Mouse (Mus musculus): ENCODE results near the gene Dner. TPM values are rescaled to one million over a fixed set of nuclear protein-coding genes. Genes with fewer than 3 reads are reported as not detected.

Dner gene
- polyA plus RNA-seq, 2 experiments = 5.9 to 6.4 TPM

DNA sequence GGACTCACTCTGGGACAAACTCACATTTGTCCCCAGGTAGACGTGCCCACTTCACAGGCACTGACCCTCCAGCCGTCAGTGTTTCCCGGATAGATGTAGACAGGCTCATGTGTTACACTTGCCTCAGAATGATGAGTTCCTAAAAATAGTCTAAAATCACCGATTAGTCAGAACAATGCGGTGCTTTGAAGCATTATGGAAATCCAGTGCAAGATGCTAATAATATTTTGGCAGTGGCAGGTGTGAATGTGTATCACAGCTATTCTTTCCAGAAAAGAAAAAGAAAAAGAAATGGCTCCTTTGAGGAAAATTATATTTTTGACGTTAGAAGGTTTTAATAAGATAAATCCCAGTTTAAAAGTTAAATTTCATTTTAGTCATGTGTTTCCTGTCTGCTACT lies 204.3 kb downstream of the Dner start:
- ATAC-seq (ENCODE audit: low FRiP score, low read depth) (no peak), DNase-seq (ENCODE audit: low spot score) (no peak)
- no peak overlapping the region for H3K9ac ChIP-seq (ENCODE audit: low read depth, low read length, severe bottlenecking)
- H3K27me3 ChIP-seq (ENCODE audit: control insufficient read depth, insufficient read depth, low read length) = no peaks in the 10 kb centered on the region
- H3K4me3 ChIP-seq (replicated peaks; ENCODE audit: low read length) = no peak overlapping the region
- no peaks in the 10 kb centered on the region for H3K4me1 ChIP-seq (ENCODE audit: control insufficient read depth, insufficient read depth, low read length)
- no peak for TF ChIP-seq POLR2A (IDR thresholded peaks at IDR 0.05; ENCODE audit: borderline replicate concordance, extremely low read depth, insufficient read depth, insufficient read length)
- H3K36me3 ChIP-seq (ENCODE audit: control insufficient read depth, insufficient read depth, low read length) = no peaks in the 10 kb centered on the region
- H3K4me2 ChIP-seq (replicated peaks; ENCODE audit: low read depth, low read length, severe bottlenecking) = no peak overlapping the region
- no peaks in the 10 kb centered on the region for H3K9me3 ChIP-seq (ENCODE audit: control insufficient read depth, low read length)
- WGBS = 81% methylated on average over 6 of the region's 6 CpGs
- H3K27ac ChIP-seq (replicated peaks; ENCODE audit: low read depth, low read length) = no peak overlapping the region

DNA sequence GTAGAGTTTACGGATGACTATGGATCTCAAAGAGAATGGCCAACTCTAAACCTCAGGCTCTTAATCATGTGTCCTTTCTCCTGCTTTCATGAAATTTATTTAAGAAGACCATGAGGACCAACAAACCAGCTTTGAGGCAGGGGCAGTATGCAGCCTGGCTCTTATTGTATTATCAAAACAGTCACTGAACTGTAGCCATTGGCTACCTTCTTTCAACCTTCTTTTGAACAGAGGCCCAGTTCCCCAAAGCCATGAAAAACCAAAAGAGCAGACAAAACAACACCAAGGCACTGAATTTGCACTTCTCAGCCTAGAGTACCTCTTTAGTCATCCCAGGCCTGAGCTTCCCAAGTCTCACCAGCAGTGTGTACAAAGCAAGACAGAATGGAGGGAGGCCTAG lies 207.5 kb downstream of the Dner start:
- no peak for DNase-seq (ENCODE audit: low spot score)
- H3K36me3 ChIP-seq (ENCODE audit: control insufficient read depth, insufficient read depth, low read length) = no peaks in the 10 kb centered on the region
- H3K9me3 ChIP-seq (ENCODE audit: control insufficient read depth, low read length) = no peaks in the 10 kb centered on the region
- TF ChIP-seq POLR2A (IDR thresholded peaks at IDR 0.05; ENCODE audit: borderline replicate concordance, extremely low read depth, insufficient read depth, insufficient read length) = no peak
- H3K27ac ChIP-seq (replicated peaks; ENCODE audit: low read depth, low read length) = no peak overlapping the region
- no peak for ATAC-seq (ENCODE audit: low FRiP score, low read depth)
- H3K4me3 ChIP-seq (replicated peaks; ENCODE audit: low read length) = no peak overlapping the region
- 92% methylated on average over 1 of the region's 1 CpGs for WGBS
- H3K4me1 ChIP-seq (ENCODE audit: control insufficient read depth, insufficient read depth, low read length) = 0 out of 2 replicates have a peak, but pooled peaks cover 3% of the 10 kb centered on the region
- H3K27me3 ChIP-seq (ENCODE audit: control insufficient read depth, insufficient read depth, low read length) = no peaks in the 10 kb centered on the region
- H3K9ac ChIP-seq (ENCODE audit: low read depth, low read length, severe bottlenecking) = no peak overlapping the region
- no peak overlapping the region for H3K4me2 ChIP-seq (replicated peaks; ENCODE audit: low read depth, low read length, severe bottlenecking)

DNA sequence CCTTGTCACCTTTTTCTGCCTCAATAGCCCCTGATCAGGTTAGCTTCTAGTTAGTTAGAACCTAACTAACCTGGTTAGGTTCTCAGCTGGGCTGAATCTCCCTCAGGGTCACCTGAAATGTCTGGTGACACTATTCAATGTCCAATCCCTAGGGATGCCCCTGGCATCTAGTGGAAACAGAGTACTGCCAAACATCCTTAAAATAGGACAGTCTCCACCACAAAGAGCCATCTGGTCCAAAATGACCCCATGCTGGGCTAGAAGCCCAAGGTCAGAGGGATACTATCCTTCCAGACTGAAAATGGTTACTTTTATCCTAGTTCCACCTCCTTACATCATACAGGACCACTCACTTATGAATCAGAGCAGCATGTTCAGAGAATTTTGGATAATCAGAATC lies 211.0 kb downstream of the Dner start:
- no peaks in the 10 kb centered on the region for H3K36me3 ChIP-seq (ENCODE audit: control insufficient read depth, insufficient read depth, low read length)
- no peak overlapping the region for H3K27ac ChIP-seq (replicated peaks; ENCODE audit: low read depth, low read length)
- H3K27me3 ChIP-seq (ENCODE audit: control insufficient read depth, insufficient read depth, low read length) = no peaks in the 10 kb centered on the region
- ATAC-seq (ENCODE audit: low FRiP score, low read depth) (no peak), DNase-seq (ENCODE audit: low spot score) (no peak)
- no peak overlapping the region for H3K4me3 ChIP-seq (replicated peaks; ENCODE audit: low read length)
- H3K4me1 ChIP-seq (ENCODE audit: control insufficient read depth, insufficient read depth, low read length) = 0 out of 2 replicates have a peak, but pooled peaks cover 3% of the 10 kb centered on the region
- no peak for TF ChIP-seq POLR2A (IDR thresholded peaks at IDR 0.05; ENCODE audit: borderline replicate concordance, extremely low read depth, insufficient read depth, insufficient read length)
- no peak overlapping the region for H3K9ac ChIP-seq (ENCODE audit: low read depth, low read length, severe bottlenecking)
- no peaks in the 10 kb centered on the region for H3K9me3 ChIP-seq (ENCODE audit: control insufficient read depth, low read length)
- H3K4me2 ChIP-seq (replicated peaks; ENCODE audit: low read depth, low read length, severe bottlenecking) = no peak overlapping the region

DNA sequence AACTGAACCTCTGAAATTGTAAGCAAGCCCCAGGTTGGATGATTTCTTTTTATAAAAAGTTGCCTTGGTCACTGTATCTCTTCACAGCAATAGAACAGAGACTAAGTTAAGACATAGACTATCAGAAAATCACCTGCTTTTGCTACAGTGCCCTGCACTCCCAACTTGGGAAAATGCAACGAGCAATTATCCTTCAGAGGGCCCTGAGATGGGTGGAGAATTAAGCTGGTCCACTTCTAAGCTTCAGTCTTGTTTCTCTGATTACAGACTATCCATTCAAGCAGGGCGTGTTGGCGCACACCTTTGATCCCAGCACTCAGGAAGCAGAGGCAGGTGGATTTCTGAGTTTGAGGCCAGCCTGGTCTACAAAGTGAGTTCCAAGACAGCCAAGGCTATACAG lies 211.4 kb downstream of the Dner start:
- Histone ChIP-seq H3K9me3 (ENCODE audit: control insufficient read depth, low read length) (no peaks in the 10 kb centered on the region), H3K4me1 (ENCODE audit: control insufficient read depth, insufficient read depth, low read length) (0 out of 2 replicates have a peak, but pooled peaks cover 3% of the 10 kb centered on the region), H3K4me2 (replicated peaks; ENCODE audit: low read depth, low read length, severe bottlenecking) (no peak overlapping the region), H3K4me3 (replicated peaks; ENCODE audit: low read length) (no peak overlapping the region), H3K9ac (ENCODE audit: low read depth, low read length, severe bottlenecking) (no peak overlapping the region), H3K27me3 (ENCODE audit: control insufficient read depth, insufficient read depth, low read length) (no peaks in the 10 kb centered on the region), H3K36me3 (ENCODE audit: control insufficient read depth, insufficient read depth, low read length) (no peaks in the 10 kb centered on the region), H3K27ac (replicated peaks; ENCODE audit: low read depth, low read length) (no peak overlapping the region)
- DNase-seq (ENCODE audit: low spot score) (no peak), ATAC-seq (ENCODE audit: low FRiP score, low read depth) (no peak)
- no peak for TF ChIP-seq POLR2A (IDR thresholded peaks at IDR 0.05; ENCODE audit: borderline replicate concordance, extremely low read depth, insufficient read depth, insufficient read length)
- WGBS = 86% methylated on average over 3 of the region's 3 CpGs

DNA sequence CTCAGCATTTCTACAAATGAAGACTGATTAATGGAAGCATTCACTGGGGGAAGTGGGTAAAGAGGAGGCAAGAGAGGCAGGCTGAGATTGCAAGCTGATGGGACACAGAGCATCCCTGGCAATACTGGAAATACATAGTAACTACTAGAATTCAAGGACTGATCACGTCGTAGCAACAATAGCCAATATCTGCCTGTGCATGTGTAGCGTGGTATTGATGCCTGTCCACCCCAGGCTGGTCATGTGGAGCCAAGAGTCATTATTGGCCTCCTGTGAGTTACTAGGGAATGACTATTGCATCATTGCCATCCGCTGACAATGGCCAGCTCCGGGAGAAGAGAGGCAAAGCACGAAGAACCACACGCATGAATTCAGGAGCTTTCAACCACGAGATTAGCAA lies 216.0 kb downstream of the Dner start:
- WGBS = 87% methylated on average over 8 of the region's 8 CpGs
- H3K9ac ChIP-seq (ENCODE audit: low read depth, low read length, severe bottlenecking) = no peak overlapping the region
- no peak for DNase-seq (ENCODE audit: low spot score)
- no peak for ATAC-seq (ENCODE audit: low FRiP score, low read depth)
- no peak overlapping the region for H3K4me3 ChIP-seq (replicated peaks; ENCODE audit: low read length)
- H3K36me3 ChIP-seq (ENCODE audit: control insufficient read depth, insufficient read depth, low read length) = no peaks in the 10 kb centered on the region
- H3K9me3 ChIP-seq (ENCODE audit: control insufficient read depth, low read length) = no peaks in the 10 kb centered on the region
- H3K27me3 ChIP-seq (ENCODE audit: control insufficient read depth, insufficient read depth, low read length) = no peaks in the 10 kb centered on the region
- TF ChIP-seq POLR2A (IDR thresholded peaks at IDR 0.05; ENCODE audit: borderline replicate concordance, extremely low read depth, insufficient read depth, insufficient read length) = no peak
- H3K27ac ChIP-seq (replicated peaks; ENCODE audit: low read depth, low read length) = no peak overlapping the region
- H3K4me2 ChIP-seq (replicated peaks; ENCODE audit: low read depth, low read length, severe bottlenecking) = no peak overlapping the region
- H3K4me1 ChIP-seq (ENCODE audit: control insufficient read depth, insufficient read depth, low read length) = no peaks in the 10 kb centered on the region

DNA sequence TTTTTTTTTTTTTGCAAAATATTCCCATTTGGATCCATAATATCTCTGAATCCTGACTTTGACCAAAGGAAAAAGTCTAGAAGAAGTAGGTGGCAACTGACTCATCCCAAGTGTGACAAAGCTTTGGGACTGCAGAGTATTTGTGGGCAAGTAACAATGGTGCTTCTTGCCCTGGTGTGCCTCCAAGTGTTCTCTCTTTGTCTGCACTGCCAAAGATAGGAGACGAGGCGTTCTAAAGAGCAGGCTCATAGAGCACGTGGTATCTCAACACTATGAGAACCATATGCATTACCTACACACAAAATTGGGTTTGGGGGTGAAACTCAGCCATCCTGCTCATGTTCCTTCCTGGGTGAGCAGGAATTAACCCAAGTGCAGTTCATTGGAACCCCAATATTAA lies 221.7 kb downstream of the Dner start:
- H3K9ac ChIP-seq (ENCODE audit: low read depth, low read length, severe bottlenecking) = no peak overlapping the region
- H3K36me3 ChIP-seq (ENCODE audit: control insufficient read depth, insufficient read depth, low read length) = no peaks in the 10 kb centered on the region
- H3K4me3 ChIP-seq (replicated peaks; ENCODE audit: low read length) = no peak overlapping the region
- H3K4me1 ChIP-seq (ENCODE audit: control insufficient read depth, insufficient read depth, low read length) = no peaks in the 10 kb centered on the region
- no peaks in the 10 kb centered on the region for H3K9me3 ChIP-seq (ENCODE audit: control insufficient read depth, low read length)
- DNase-seq (ENCODE audit: low spot score) (no peak), ATAC-seq (ENCODE audit: low FRiP score, low read depth) (no peak)
- H3K27ac ChIP-seq (replicated peaks; ENCODE audit: low read depth, low read length) = no peak overlapping the region
- no peak for TF ChIP-seq POLR2A (IDR thresholded peaks at IDR 0.05; ENCODE audit: borderline replicate concordance, extremely low read depth, insufficient read depth, insufficient read length)
- no peak overlapping the region for H3K4me2 ChIP-seq (replicated peaks; ENCODE audit: low read depth, low read length, severe bottlenecking)
- WGBS = 82% methylated on average over 3 of the region's 3 CpGs
- H3K27me3 ChIP-seq (ENCODE audit: control insufficient read depth, insufficient read depth, low read length) = no peaks in the 10 kb centered on the region

Data from limb, embryonic 14.5 days (tissue).